Mouse (Mus musculus) spleen, adult 2 months (tissue): ENCODE measurements around the gene AW011738.

Source experiments
- CTCF ChIP-seq: fragments of 200-500 bp; IDR thresholded peaks from 2 replicates; pipeline ENCODE4 v1.5.1; 2011; ENCODE audit warnings: mild to moderate bottlenecking, inconsistent platforms; ENCODE audit not compliant: insufficient read depth, insufficient read length, insufficient replicate concordance; ENCODE audit errors: extremely low read depth
- POLR2A ChIP-seq: fragments of 200-500 bp; IDR thresholded peaks from 2 replicates; pipeline ENCODE4 v1.6.1; 2011; ENCODE audit warnings: low read depth, low read length, inconsistent platforms

GRCm38 (mm10) chr4:156249567-156249966, 46.5 kb downstream of the AW011738 start:
- TF ChIP-seq CTCF (no peak), POLR2A (no peak)
